Mouse (Mus musculus) erythroblast, embryonic 14.5 days (primary cell): ENCODE results near the gene Aamdc.

Experiments
- GATA1 ChIP-seq: IDR thresholded peaks from 2 replicates; pipeline ENCODE4 v1.6.1; 2012; ENCODE audit warnings: low read length, inconsistent platforms, mixed read lengths
- TAL1 ChIP-seq: IDR thresholded peaks from 3 replicates; pipeline ENCODE4 v1.6.1; 2012; ENCODE audit warnings: low read length, inconsistent platforms, mixed read lengths

DNA sequence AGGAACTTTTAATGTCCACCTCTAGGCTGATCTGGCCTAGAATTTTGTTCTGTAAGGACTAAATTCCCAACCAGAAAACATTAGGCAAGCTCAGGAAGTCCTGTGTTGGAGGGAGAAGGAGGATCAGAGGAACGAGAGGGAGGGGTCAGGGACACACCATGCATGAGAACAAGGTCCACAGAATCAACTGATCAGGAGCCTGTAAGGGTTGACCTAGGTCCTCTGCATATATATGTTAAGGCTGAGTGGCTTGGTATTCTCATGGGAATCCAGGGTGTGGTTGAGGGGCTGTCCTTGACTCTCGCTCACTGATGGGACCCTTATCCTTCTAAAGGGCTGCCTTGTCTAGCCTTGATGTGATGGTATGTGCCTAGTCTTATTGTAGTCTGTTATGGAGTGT lies 15.7 kb downstream of the Aamdc start:
- TF ChIP-seq GATA1 (no peak), TAL1 (no peak)
